Mouse (Mus musculus) testis, adult 2 months (tissue): ENCODE measurements around the gene Nos1ap.

Experiments used
- CTCF ChIP-seq: fragments of 200-500 bp; IDR thresholded peaks from 2 replicates; pipeline ENCODE4 v1.5.1; 2012; ENCODE audit warnings: low read depth, mild to moderate bottlenecking, inconsistent platforms, low read length, moderate library complexity; ENCODE audit not compliant: control insufficient read depth, insufficient read depth, insufficient replicate concordance
- POLR2A ChIP-seq: fragments of 200-500 bp; IDR thresholded peaks from 2 replicates; pipeline ENCODE4 v1.6.1; 2012; ENCODE audit warnings: low read depth, mild to moderate bottlenecking, inconsistent platforms, low read length, moderate library complexity; ENCODE audit not compliant: control insufficient read depth

GRCm38 (mm10) chr1:170419961-170420360 lies 169.7 kb downstream of the Nos1ap start:
- TF ChIP-seq POLR2A (no peak), CTCF (no peak)
